8 mouse cellular contexts compared by ENCODE assay signal in genomic region chr19:53600549-53601362, GRCm38 (mm10). TPM values are rescaled to one million over a fixed set of nuclear protein-coding genes. Genes with fewer than 3 reads are reported as not detected.
DNase-seq lines count a peak whose midpoint lies in the region; ATAC-seq and TF ChIP-seq lines count a peak whose summit lies in the region.

No protein-coding gene starts in this region.

- peak overlapping the region; percentile 98 for H3K4me3 ChIP-seq in heart, postnatal 0 days (ENCODE audit: low read depth, low read length)
- H3K4me3 ChIP-seq in layer of hippocampus, adult 2 months: peak overlapping the region; percentile 88
- H3K4me3 ChIP-seq in lung, embryonic 14.5 days (ENCODE audit: low read depth, low read length): peak overlapping the region; percentile 99

- H3K36me3 ChIP-seq in heart, postnatal 0 days (replicated peaks; ENCODE audit: control insufficient read depth, insufficient read depth, low read length): peaks cover 3% of the 10 kb centered on the region; the same call in 1 of the 2 replicates
- H3K36me3 ChIP-seq in lung, embryonic 14.5 days (ENCODE audit: insufficient read depth): peaks cover 19% of the 10 kb centered on the region

- peak overlapping the region; percentile 91 for H3K4me2 ChIP-seq in heart, postnatal 0 days (ENCODE audit: low read depth, low read length)
- peak overlapping the region; percentile 92 for H3K4me2 ChIP-seq in lung, embryonic 14.5 days

- H3K9ac ChIP-seq in heart, postnatal 0 days (replicated peaks; ENCODE audit: low read depth, low read length): peak overlapping the region; percentile 92
- peak overlapping the region; percentile 97 for H3K9ac ChIP-seq in lung, embryonic 14.5 days

- TF ChIP-seq CTCF in heart, postnatal 0 days (IDR thresholded peaks at IDR 0.05; ENCODE audit: low read depth): no peak
- no peak for TF ChIP-seq CTCF in layer of hippocampus, adult 2 months (conservative IDR thresholded peaks at IDR 0.05)
- no peak for TF ChIP-seq CTCF in lung, embryonic 14.5 days (IDR thresholded peaks at IDR 0.05; ENCODE audit: low read depth)

- peaks cover 14% of the 10 kb centered on the region for H3K4me1 ChIP-seq in heart, postnatal 0 days (ENCODE audit: control insufficient read depth, insufficient read depth)
- peaks cover 10% of the 10 kb centered on the region for H3K4me1 ChIP-seq in lung, embryonic 14.5 days (ENCODE audit: insufficient read depth)

- no peaks in the 10 kb centered on the region for H3K27me3 ChIP-seq in heart, postnatal 0 days (ENCODE audit: control insufficient read depth, insufficient read depth, low read length)
- H3K27me3 ChIP-seq in lung, embryonic 14.5 days (ENCODE audit: insufficient read depth, low read length): no peaks in the 10 kb centered on the region

- no peak for TF ChIP-seq EP300 in heart, postnatal 0 days (IDR thresholded peaks at IDR 0.05; ENCODE audit: low read depth)

- WGBS in heart, postnatal 0 days: under 1% methylated on average over 71 of the region's 82 CpGs
- WGBS in lung, embryonic 14.5 days: under 1% methylated on average over 64 of the region's 82 CpGs

- peak overlapping the region; percentile 95 for H3K27ac ChIP-seq in heart, postnatal 0 days (ENCODE audit: low read depth)
- H3K27ac ChIP-seq in layer of hippocampus, adult 2 months: peak overlapping the region; percentile 100
- H3K27ac ChIP-seq in lung, embryonic 14.5 days (ENCODE audit: low read depth): peak overlapping the region; percentile 94

- peak; percentile 63 for ATAC-seq in heart, postnatal 0 days (ENCODE audit: insufficient read depth, low read depth)
- ATAC-seq in lung, embryonic 14.5 days (ENCODE audit: insufficient read depth): peak; percentile 82

- no peaks in the 10 kb centered on the region for H3K9me3 ChIP-seq in heart, postnatal 0 days (replicated peaks; ENCODE audit: control insufficient read depth, low read length)
- no peaks in the 10 kb centered on the region for H3K9me3 ChIP-seq in lung, embryonic 14.5 days (ENCODE audit: low read depth, low read length)

- peak; percentile 50 for DNase-seq in MEL-GATA-1-ER (ENCODE audit: extremely low read depth, low read depth)
- DNase-seq in c-Kit-positive CD71-negative TER-119-negative erythroid progenitor cells, embryonic 14.5 days (ENCODE audit: low read depth): peak; percentile 25
- peak; percentile 6 for DNase-seq in fibroblast of lung, adult 2 months (ENCODE audit: low read depth)
- DNase-seq in heart, postnatal 0 days (ENCODE audit: low spot score): no peak
- peak; percentile 44 to 54 for DNase-seq in layer of hippocampus, adult 2 months (ENCODE audit: low spot score in 2 of 2)
- DNase-seq in lung, embryonic 14.5 days: peak; percentile 81
- peak; percentile 40 for DNase-seq in ovary, adult 18-20 months (ENCODE audit: low spot score)
- peak; percentile 67 for DNase-seq in thymus, postnatal 0 days (ENCODE audit: low spot score)

RNA-seq across cellular contexts. Expression of gene Smc3, which starts 0.6 kb away (rescaled TPM):
- total RNA-seq in heart, postnatal 0 days (2014; rRNA removed; ENCODE audit: low replicate concordance): 8.3 and 19.5 TPM in 2 replicates
- 24.1 and 25.3 TPM in 2 replicates for polyA plus RNA-seq in heart, postnatal 0 days (2015; fragmentation: Nextera tagmentation; extraction: Ambion mirVana)
- 10 to 100 TPM; 44.7 to 49.4 TPM for total RNA-seq in layer of hippocampus, adult 2 months (2021)
- polyA plus RNA-seq in lung, embryonic 14.5 days (2014; fragmentation: Nextera tagmentation; extraction: Ambion mirVana): 75.0 and 76.1 TPM in 2 replicates
- 67.0 and 72.5 TPM in 2 replicates for polyA plus RNA-seq in thymus, postnatal 0 days (2015; fragmentation: Nextera tagmentation; extraction: Ambion mirVana)

RNA-seq across cellular contexts. Expression of gene Nutf2-ps1, which starts 11.9 kb away (rescaled TPM):
- 120 and 143 TPM in 2 replicates for total RNA-seq in heart, postnatal 0 days (2014; rRNA removed; ENCODE audit: low replicate concordance)
- polyA plus RNA-seq in heart, postnatal 0 days (2015; fragmentation: Nextera tagmentation; extraction: Ambion mirVana): 209 and 216 TPM in 2 replicates
- total RNA-seq in layer of hippocampus, adult 2 months (2021): 10 to 100 TPM; 23.6 to 36.0 TPM
- polyA plus RNA-seq in lung, embryonic 14.5 days (2014; fragmentation: Nextera tagmentation; extraction: Ambion mirVana): 389 and 445 TPM in 2 replicates
- 267 and 304 TPM in 2 replicates for polyA plus RNA-seq in thymus, postnatal 0 days (2015; fragmentation: Nextera tagmentation; extraction: Ambion mirVana)
